Mouse (Mus musculus) myocyte (in vitro differentiated cells): ENCODE results near the gene Amacr. TPM values are rescaled to one million over a fixed set of nuclear protein-coding genes. Genes with fewer than 3 reads are reported as not detected.

Experiments
- H3K27me3 ChIP-seq: one replicate; pipeline ENCODE4 v1.6.1; 2011; ENCODE audit not compliant: control insufficient read depth, insufficient read depth, insufficient read length
- H3K36me3 ChIP-seq: one replicate; pipeline ENCODE4 v1.6.1; 2011; ENCODE audit not compliant: control insufficient read depth, insufficient read depth
- H3K4me2 ChIP-seq: one replicate; pipeline ENCODE4 v1.6.1; 2011; ENCODE audit warnings: low read depth, control low read depth
- H3K4me3 ChIP-seq: one replicate; pipeline ENCODE4 v1.5.1; 2011; ENCODE audit warnings: mild to moderate bottlenecking, control low read depth, moderate library complexity
- H3K79me2 ChIP-seq: one replicate; pipeline ENCODE4 v1.6.1; 2011; ENCODE audit not compliant: control insufficient read depth, insufficient read depth
- H3ac ChIP-seq: one replicate; pipeline ENCODE4 v1.6.1; 2011; ENCODE audit not compliant: control insufficient read depth, insufficient read length
- CEBPB ChIP-seq: IDR thresholded peaks from 2 replicates; pipeline ENCODE4 v1.6.1; 2011; ENCODE audit warnings: mild to moderate bottlenecking, moderate library complexity; ENCODE audit not compliant: poor library complexity, insufficient read depth, severe bottlenecking
- E2F4 ChIP-seq: IDR thresholded peaks from one replicate; pipeline ENCODE4 v1.6.1; 2011; ENCODE audit warnings: mild to moderate bottlenecking, control low read depth, moderate library complexity; ENCODE audit not compliant: insufficient read depth
- MAX ChIP-seq: IDR thresholded peaks from one replicate; pipeline ENCODE4 v1.6.1; 2011; ENCODE audit warnings: low read depth, mild to moderate bottlenecking, control low read depth
- MYOD1 ChIP-seq, 3 experiments: IDR thresholded peaks; one replicate each; pipeline ENCODE4 v1.6.1; 2011; ENCODE audit warnings: control low read depth in 2 of 3, low read depth in 2 of 3, mild to moderate bottlenecking in 2 of 3, moderate library complexity in 1 of 3; ENCODE audit not compliant: insufficient read length in 2 of 3, control insufficient read depth in 1 of 3
- MYOG ChIP-seq, 3 experiments: IDR thresholded peaks; one replicate each; pipeline ENCODE4 v1.6.1; 2011; ENCODE audit warnings: control low read depth in 2 of 3, low read depth in 2 of 3, mild to moderate bottlenecking in 2 of 3; ENCODE audit not compliant: insufficient read length in 2 of 3, control insufficient read depth in 1 of 3, insufficient read depth in 1 of 3
- POLR2A ChIP-seq: IDR thresholded peaks from one replicate; pipeline ENCODE4 v1.6.1; 2011; ENCODE audit warnings: low read depth, mild to moderate bottlenecking, control low read depth, moderate library complexity; ENCODE audit not compliant: insufficient read length
- POLR2AphosphoS2 ChIP-seq: IDR thresholded peaks from one replicate; pipeline ENCODE4 v1.6.1; 2011; ENCODE audit warnings: low read depth, control low read depth; ENCODE audit not compliant: insufficient read length
- REST ChIP-seq: IDR thresholded peaks from one replicate; pipeline ENCODE4 v1.6.1; 2011; ENCODE audit warnings: mild to moderate bottlenecking, control low read depth, moderate library complexity; ENCODE audit not compliant: insufficient read depth, insufficient read length
- SRF ChIP-seq: IDR thresholded peaks from one replicate; pipeline ENCODE4 v1.6.1; 2011; ENCODE audit warnings: low read depth; ENCODE audit not compliant: control insufficient read depth, insufficient read length
- TCF12 ChIP-seq: IDR thresholded peaks from one replicate; pipeline ENCODE4 v1.6.1; 2011; ENCODE audit warnings: mild to moderate bottlenecking, control low read depth; ENCODE audit not compliant: poor library complexity, insufficient read depth, severe bottlenecking
- TCF3 ChIP-seq: IDR thresholded peaks from one replicate; pipeline ENCODE4 v1.6.1; 2011; ENCODE audit warnings: low read depth, control low read depth; ENCODE audit not compliant: insufficient read length
- USF1 ChIP-seq: IDR thresholded peaks from one replicate; pipeline ENCODE4 v1.6.1; 2011; ENCODE audit warnings: low read depth, mild to moderate bottlenecking, control low read depth, moderate library complexity
- polyA plus RNA-seq: library from polyadenylated mRNA; unstranded; fragments of >200 nt; fragmentation: generic; extraction: Trizol; gene quantifications from one replicate; pipeline ENCODE4 v1.2.1, GENCODE M21; 2012; ENCODE audit warnings: missing spikeins

Amacr gene
- polyA plus RNA-seq, 1 experiment = 61.7 TPM

GRCm38 (mm10) chr15:10962601-10963000 lies 19.0 kb upstream of the Amacr start:
- Histone ChIP-seq H3ac (no peak overlapping the region), H3K79me2 (no peaks in the 10 kb centered on the region), H3K4me2 (no peak overlapping the region), H3K27me3 (no peaks in the 10 kb centered on the region), H3K4me3 (no peak overlapping the region), H3K36me3 (no peaks in the 10 kb centered on the region)
- TF ChIP-seq REST = no peak
- TF ChIP-seq MYOD1 (IDR thresholded peaks at IDR 0.05; ENCODE audit: control insufficient read depth in 1 of 3, insufficient read length in 2 of 3, low read depth in 2 of 3) = no peak
- TF ChIP-seq TCF3 = no peak
- no peak for TF ChIP-seq MYOG (IDR thresholded peaks at IDR 0.05; ENCODE audit: control insufficient read depth in 1 of 3, insufficient read depth in 1 of 3, insufficient read length in 2 of 3, low read depth in 2 of 3)
- TF ChIP-seq MAX = no peak
- TF ChIP-seq TCF12 = no peak
- TF ChIP-seq USF1 = no peak
- TF ChIP-seq POLR2AphosphoS2 = no peak
- no peak for TF ChIP-seq CEBPB
- no peak for TF ChIP-seq POLR2A
- TF ChIP-seq E2F4 = no peak
- no peak for TF ChIP-seq SRF

DNA sequence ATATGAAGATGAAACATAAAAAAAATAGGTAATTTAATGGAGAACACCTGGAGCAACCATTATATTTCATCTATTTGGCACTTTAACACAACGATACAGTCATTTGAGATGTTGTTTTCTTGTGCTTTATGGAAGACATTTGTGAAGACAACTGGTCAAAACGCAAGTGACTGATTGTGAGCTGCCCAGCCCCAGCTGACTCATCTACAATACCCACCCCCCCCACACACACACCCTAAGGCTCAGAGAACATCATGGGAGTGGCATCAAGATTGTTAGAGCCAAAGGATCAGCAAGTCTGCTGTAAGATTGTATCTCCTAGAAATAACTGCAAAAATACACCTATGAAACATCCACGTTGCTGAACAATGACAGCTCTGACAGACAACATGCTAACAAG lies 12.1 kb upstream of the Amacr start:
- Histone ChIP-seq H3K36me3 (no peaks in the 10 kb centered on the region), H3ac (no peak overlapping the region), H3K4me3 (no peak overlapping the region), H3K79me2 (no peaks in the 10 kb centered on the region), H3K4me2 (peak overlapping the region; percentile 71), H3K27me3 (no peaks in the 10 kb centered on the region)
- no peak for TF ChIP-seq SRF
- no peak for TF ChIP-seq REST
- no peak for TF ChIP-seq POLR2AphosphoS2
- TF ChIP-seq MYOG (IDR thresholded peaks at IDR 0.05; ENCODE audit: control insufficient read depth in 1 of 3, insufficient read depth in 1 of 3, insufficient read length in 2 of 3, low read depth in 2 of 3) = peak in 2 of 3 experiments; percentile 7 to 51
- no peak for TF ChIP-seq CEBPB
- no peak for TF ChIP-seq TCF3
- TF ChIP-seq POLR2A = no peak
- no peak for TF ChIP-seq TCF12
- no peak for TF ChIP-seq E2F4
- no peak for TF ChIP-seq USF1
- no peak for TF ChIP-seq MAX
- TF ChIP-seq MYOD1 (IDR thresholded peaks at IDR 0.05; ENCODE audit: control insufficient read depth in 1 of 3, insufficient read length in 2 of 3, low read depth in 2 of 3) = peak in 2 of 3 experiments; percentile 14 to 54

DNA sequence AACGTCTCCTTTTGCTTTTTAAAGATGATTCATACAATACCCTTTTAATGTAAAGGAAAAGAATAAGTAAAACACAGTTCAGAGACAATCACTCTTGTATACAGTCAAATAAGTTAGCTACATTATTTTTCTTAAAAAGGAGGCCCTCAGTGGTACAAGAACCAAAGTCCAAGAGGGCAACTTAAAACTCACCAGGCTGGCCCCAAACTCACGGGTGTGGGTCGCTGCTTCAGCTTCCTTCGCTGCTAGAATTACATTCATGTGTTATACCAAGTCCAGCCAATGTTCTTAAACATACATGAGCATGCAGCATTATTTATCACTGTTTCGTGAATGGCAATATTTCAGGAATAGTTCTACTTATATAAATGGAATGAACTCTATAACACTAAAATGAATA lies 10.8 kb upstream of the Amacr start:
- no peaks in the 10 kb centered on the region for H3K27me3 ChIP-seq
- TF ChIP-seq TCF3 (no peak), MAX (no peak), POLR2A (no peak), REST (no peak), CEBPB (no peak), POLR2AphosphoS2 (no peak), MYOD1 (IDR thresholded peaks at IDR 0.05; ENCODE audit: control insufficient read depth in 1 of 3, insufficient read length in 2 of 3, low read depth in 2 of 3) (no peak), E2F4 (no peak), TCF12 (no peak), MYOG (IDR thresholded peaks at IDR 0.05; ENCODE audit: control insufficient read depth in 1 of 3, insufficient read depth in 1 of 3, insufficient read length in 2 of 3, low read depth in 2 of 3) (no peak), SRF (no peak)

DNA sequence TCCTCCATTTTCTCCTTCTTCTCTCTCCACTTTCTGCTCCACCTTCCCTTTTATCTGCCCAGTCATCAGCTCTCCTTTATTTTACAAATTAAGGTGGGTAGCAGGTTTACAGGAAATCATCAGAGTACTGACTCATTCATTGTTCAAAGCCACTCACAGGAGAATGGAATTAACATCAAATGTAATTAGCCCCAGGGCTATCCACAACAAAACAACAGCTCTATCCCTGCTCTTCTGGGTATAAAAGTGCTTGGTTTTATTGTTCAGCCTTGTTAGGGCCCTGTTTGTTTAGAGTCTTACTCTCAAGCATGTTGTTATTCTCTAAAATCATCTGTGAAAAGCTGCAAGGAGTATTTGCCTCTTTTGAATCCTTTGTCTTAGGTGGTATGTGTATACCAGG lies 4.4 kb upstream of the Amacr start:
- no peaks in the 10 kb centered on the region for H3K79me2 ChIP-seq
- no peak overlapping the region for H3K4me2 ChIP-seq
- no peak overlapping the region for H3ac ChIP-seq
- no peaks in the 10 kb centered on the region for H3K27me3 ChIP-seq
- H3K4me3 ChIP-seq = no peak overlapping the region
- TF ChIP-seq E2F4 = no peak
- no peak for TF ChIP-seq TCF12
- no peak for TF ChIP-seq MYOG (IDR thresholded peaks at IDR 0.05; ENCODE audit: control insufficient read depth in 1 of 3, insufficient read depth in 1 of 3, insufficient read length in 2 of 3, low read depth in 2 of 3)
- TF ChIP-seq TCF3 = no peak
- no peak for TF ChIP-seq POLR2AphosphoS2
- no peak for TF ChIP-seq MYOD1 (IDR thresholded peaks at IDR 0.05; ENCODE audit: control insufficient read depth in 1 of 3, insufficient read length in 2 of 3, low read depth in 2 of 3)
- no peak for TF ChIP-seq REST
- no peak for TF ChIP-seq SRF
- no peak for TF ChIP-seq MAX
- no peak for TF ChIP-seq CEBPB
- no peak for TF ChIP-seq USF1
- TF ChIP-seq POLR2A = no peak
- H3K36me3 ChIP-seq = no peaks in the 10 kb centered on the region

More for the DNA sequence above, 10.8 kb upstream of the Amacr start:
- H3ac ChIP-seq = no peak overlapping the region
- H3K4me2 ChIP-seq = no peak overlapping the region
- H3K4me3 ChIP-seq = no peak overlapping the region
- no peaks in the 10 kb centered on the region for H3K79me2 ChIP-seq
- no peaks in the 10 kb centered on the region for H3K36me3 ChIP-seq

- peaks cover 3% of the 10 kb centered on the region for H3K36me3 ChIP-seq
- H3K79me2 ChIP-seq = peaks cover 4% of the 10 kb centered on the region
- no peaks in the 10 kb centered on the region for H3K27me3 ChIP-seq
- peak overlapping the region; percentile 86 for H3K4me2 ChIP-seq
- H3K4me3 ChIP-seq = peak overlapping the region; percentile 47
- H3ac ChIP-seq = peak overlapping the region; percentile 48
- TF ChIP-seq POLR2A (peak; percentile 23), USF1 (no peak), MYOD1 (IDR thresholded peaks at IDR 0.05; ENCODE audit: control insufficient read depth in 1 of 3, insufficient read length in 2 of 3, low read depth in 2 of 3) (no peak)
Observed at GRCm38 (mm10) chr15:10980712-10981111, 844 bp upstream of the Amacr start.
